Mouse (Mus musculus): ENCODE results near the gene Col6a4. TPM values are rescaled to one million over a fixed set of nuclear protein-coding genes. Genes with fewer than 3 reads are reported as not detected.

Col6a4 gene
- polyA plus RNA-seq, 1 experiment: not detected

DNA sequence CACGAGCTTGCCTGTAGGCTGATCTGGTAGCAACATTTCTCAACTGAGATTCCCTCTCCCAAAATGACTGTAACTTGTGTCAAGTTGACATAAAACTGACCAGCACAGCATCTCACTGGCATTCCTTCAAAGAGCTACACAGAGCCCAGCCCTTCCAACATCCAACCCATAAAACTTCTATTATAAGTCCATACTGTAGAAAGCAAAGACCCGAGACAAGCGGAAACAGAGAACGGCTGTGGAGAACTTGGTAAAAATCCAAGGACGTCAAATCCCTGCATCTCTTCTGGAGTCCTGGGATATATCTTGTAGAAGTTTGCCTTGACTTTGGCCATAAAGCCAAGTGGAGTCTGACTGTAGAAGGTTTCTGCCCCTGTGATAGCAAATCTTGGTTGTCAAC, 15.1 kb downstream of the Col6a4 start:
- H3K9me3 ChIP-seq (replicated peaks; ENCODE audit: control insufficient read depth, insufficient read depth, low read length, poor library complexity, severe bottlenecking): no peaks in the 10 kb centered on the region
- no peaks in the 10 kb centered on the region for H3K36me3 ChIP-seq (ENCODE audit: control insufficient read depth, insufficient read depth, low read length, poor library complexity, severe bottlenecking)
- TF ChIP-seq POLR2A (IDR thresholded peaks at IDR 0.05; ENCODE audit: insufficient read depth, low read length) (no peak), EP300 (IDR thresholded peaks at IDR 0.05; ENCODE audit: insufficient read depth, low read depth, low read length) (no peak), CTCF (IDR thresholded peaks at IDR 0.05; ENCODE audit: low read depth, low read length) (no peak)
- H3K27me3 ChIP-seq (ENCODE audit: control insufficient read depth, insufficient read depth, low read length, poor library complexity, severe bottlenecking): no peaks in the 10 kb centered on the region
- H3K27ac ChIP-seq (ENCODE audit: insufficient read depth, low read length): no peak overlapping the region
- H3K4me3 ChIP-seq (ENCODE audit: low read depth, low read length): no peak overlapping the region
- no peaks in the 10 kb centered on the region for H3K4me1 ChIP-seq (ENCODE audit: control insufficient read depth, insufficient read depth, low read length)
- no peak overlapping the region for H3K9ac ChIP-seq (ENCODE audit: low read depth, poor library complexity, severe bottlenecking)

- TF ChIP-seq EP300 (IDR thresholded peaks at IDR 0.05; ENCODE audit: insufficient read depth, low read depth, low read length) (no peak), CTCF (IDR thresholded peaks at IDR 0.05; ENCODE audit: low read depth, low read length) (peak; percentile 40)
- H3K9me3 ChIP-seq (replicated peaks; ENCODE audit: control insufficient read depth, insufficient read depth, low read length, poor library complexity, severe bottlenecking): no peaks in the 10 kb centered on the region
- H3K4me1 ChIP-seq (ENCODE audit: control insufficient read depth, insufficient read depth, low read length): no peaks in the 10 kb centered on the region
- H3K27me3 ChIP-seq (ENCODE audit: control insufficient read depth, insufficient read depth, low read length, poor library complexity, severe bottlenecking): no peaks in the 10 kb centered on the region
- no peak overlapping the region for H3K9ac ChIP-seq (ENCODE audit: low read depth, poor library complexity, severe bottlenecking)
- H3K36me3 ChIP-seq (ENCODE audit: control insufficient read depth, insufficient read depth, low read length, poor library complexity, severe bottlenecking): no peaks in the 10 kb centered on the region
- H3K4me3 ChIP-seq (ENCODE audit: low read depth, low read length): no peak overlapping the region
- no peak overlapping the region for H3K27ac ChIP-seq (ENCODE audit: insufficient read depth, low read length)
Measured at GRCm38 (mm10) chr9:106080261-106081033, 16.1 kb downstream of the Col6a4 start.

GRCm38 (mm10) chr9:106077953-106078352, 18.6 kb downstream of the Col6a4 start:
- H3K27me3 ChIP-seq (ENCODE audit: control insufficient read depth, insufficient read depth, low read length, poor library complexity, severe bottlenecking): no peaks in the 10 kb centered on the region
- TF ChIP-seq EP300 (IDR thresholded peaks at IDR 0.05; ENCODE audit: insufficient read depth, low read depth, low read length) (no peak), CTCF (IDR thresholded peaks at IDR 0.05; ENCODE audit: low read depth, low read length) (no peak), POLR2A (IDR thresholded peaks at IDR 0.05; ENCODE audit: insufficient read depth, low read length) (no peak)

DNA sequence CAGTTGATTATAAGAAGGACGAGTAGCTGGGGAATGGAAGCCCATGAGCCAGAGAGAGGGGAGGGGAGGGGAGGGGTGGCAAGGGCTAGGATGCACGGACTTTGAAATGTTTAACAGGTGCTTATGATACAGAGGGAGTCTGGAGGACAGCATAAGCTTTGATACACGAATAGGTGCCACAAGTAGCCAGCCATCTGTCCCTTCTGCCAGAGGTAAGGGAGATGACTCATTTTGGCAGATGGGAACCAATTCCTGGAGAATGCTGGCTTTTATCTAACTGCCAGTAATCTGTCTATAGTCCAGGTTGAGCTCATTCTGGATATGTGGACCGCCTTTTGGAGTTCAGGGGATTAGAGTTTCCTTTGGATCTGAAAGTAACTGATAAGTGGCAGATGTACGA, 20.3 kb downstream of the Col6a4 start:
- TF ChIP-seq EP300 (IDR thresholded peaks at IDR 0.05; ENCODE audit: insufficient read depth, low read depth, low read length) (no peak), CTCF (IDR thresholded peaks at IDR 0.05; ENCODE audit: low read depth, low read length) (no peak), POLR2A (IDR thresholded peaks at IDR 0.05; ENCODE audit: insufficient read depth, low read length) (no peak)
- no peak overlapping the region for H3K4me3 ChIP-seq (ENCODE audit: low read depth, low read length)
- no peaks in the 10 kb centered on the region for H3K27me3 ChIP-seq (ENCODE audit: control insufficient read depth, insufficient read depth, low read length, poor library complexity, severe bottlenecking)
- H3K36me3 ChIP-seq (ENCODE audit: control insufficient read depth, insufficient read depth, low read length, poor library complexity, severe bottlenecking): no peaks in the 10 kb centered on the region
- no peak overlapping the region for H3K27ac ChIP-seq (ENCODE audit: insufficient read depth, low read length)
- no peaks in the 10 kb centered on the region for H3K4me1 ChIP-seq (ENCODE audit: control insufficient read depth, insufficient read depth, low read length)
- H3K9me3 ChIP-seq (replicated peaks; ENCODE audit: control insufficient read depth, insufficient read depth, low read length, poor library complexity, severe bottlenecking): no peaks in the 10 kb centered on the region
- H3K9ac ChIP-seq (ENCODE audit: low read depth, poor library complexity, severe bottlenecking): no peak overlapping the region

More at GRCm38 (mm10) chr9:106077953-106078352, 18.6 kb downstream of the Col6a4 start:
- H3K27ac ChIP-seq (ENCODE audit: insufficient read depth, low read length): no peak overlapping the region
- H3K9ac ChIP-seq (ENCODE audit: low read depth, poor library complexity, severe bottlenecking): no peak overlapping the region
- H3K36me3 ChIP-seq (ENCODE audit: control insufficient read depth, insufficient read depth, low read length, poor library complexity, severe bottlenecking): no peaks in the 10 kb centered on the region
- no peaks in the 10 kb centered on the region for H3K4me1 ChIP-seq (ENCODE audit: control insufficient read depth, insufficient read depth, low read length)
- H3K4me3 ChIP-seq (ENCODE audit: low read depth, low read length): no peak overlapping the region
- no peaks in the 10 kb centered on the region for H3K9me3 ChIP-seq (replicated peaks; ENCODE audit: control insufficient read depth, insufficient read depth, low read length, poor library complexity, severe bottlenecking)

GRCm38 (mm10) chr9:106073956-106074355, 22.6 kb downstream of the Col6a4 start:
- H3K36me3 ChIP-seq (ENCODE audit: control insufficient read depth, insufficient read depth, low read length, poor library complexity, severe bottlenecking): no peaks in the 10 kb centered on the region
- no peak overlapping the region for H3K27ac ChIP-seq (ENCODE audit: insufficient read depth, low read length)
- no peaks in the 10 kb centered on the region for H3K27me3 ChIP-seq (ENCODE audit: control insufficient read depth, insufficient read depth, low read length, poor library complexity, severe bottlenecking)
- H3K4me3 ChIP-seq (ENCODE audit: low read depth, low read length): no peak overlapping the region
- no peaks in the 10 kb centered on the region for H3K9me3 ChIP-seq (replicated peaks; ENCODE audit: control insufficient read depth, insufficient read depth, low read length, poor library complexity, severe bottlenecking)
- TF ChIP-seq EP300 (IDR thresholded peaks at IDR 0.05; ENCODE audit: insufficient read depth, low read depth, low read length): no peak
- H3K4me1 ChIP-seq (ENCODE audit: control insufficient read depth, insufficient read depth, low read length): no peaks in the 10 kb centered on the region
- no peak overlapping the region for H3K9ac ChIP-seq (ENCODE audit: low read depth, poor library complexity, severe bottlenecking)

GRCm38 (mm10) chr9:106071651-106072050, 24.9 kb downstream of the Col6a4 start:
- TF ChIP-seq CTCF (IDR thresholded peaks at IDR 0.05; ENCODE audit: low read depth, low read length) (no peak), POLR2A (IDR thresholded peaks at IDR 0.05; ENCODE audit: insufficient read depth, low read length) (no peak), EP300 (IDR thresholded peaks at IDR 0.05; ENCODE audit: insufficient read depth, low read depth, low read length) (no peak)
- no peaks in the 10 kb centered on the region for H3K4me1 ChIP-seq (ENCODE audit: control insufficient read depth, insufficient read depth, low read length)
- no peaks in the 10 kb centered on the region for H3K9me3 ChIP-seq (replicated peaks; ENCODE audit: control insufficient read depth, insufficient read depth, low read length, poor library complexity, severe bottlenecking)
- no peaks in the 10 kb centered on the region for H3K36me3 ChIP-seq (ENCODE audit: control insufficient read depth, insufficient read depth, low read length, poor library complexity, severe bottlenecking)
- no peak overlapping the region for H3K27ac ChIP-seq (ENCODE audit: insufficient read depth, low read length)
- H3K4me3 ChIP-seq (ENCODE audit: low read depth, low read length): no peak overlapping the region
- no peaks in the 10 kb centered on the region for H3K27me3 ChIP-seq (ENCODE audit: control insufficient read depth, insufficient read depth, low read length, poor library complexity, severe bottlenecking)
- H3K9ac ChIP-seq (ENCODE audit: low read depth, poor library complexity, severe bottlenecking): no peak overlapping the region

Measured in ES-Bruce4 (cell line).